Mouse (Mus musculus) liver, embryonic 15.5 days (tissue): ENCODE results near the gene Brd3. TPM values are rescaled to one million over a fixed set of nuclear protein-coding genes. Genes with fewer than 3 reads are reported as not detected.
A peak's percentile ranks its signal among the peaks of the same experiment; 100 is the strongest.

Source experiments
- ATAC-seq: fragments of 200-750 bp; cut with Nextera tagmentation; 2 replicates; pipeline ENCODE4 v1.8.0; 2017; ENCODE audit warnings: moderate number of reproducible peaks, mild to moderate bottlenecking, moderate library complexity; ENCODE audit not compliant: insufficient read depth
- H3K27ac ChIP-seq: fragments of 300-500 bp; sonication (generic); replicated peaks from 2 replicates; pipeline ENCODE4 v1.5.1; 2015; ENCODE audit warnings: mild to moderate bottlenecking, inconsistent platforms
- H3K27me3 ChIP-seq: fragments of 300-500 bp; sonication (generic); 2 replicates; pipeline ENCODE4 v1.6.1; 2015; ENCODE audit warnings: mild to moderate bottlenecking, inconsistent platforms
- H3K36me3 ChIP-seq: fragments of 300-500 bp; sonication (generic); replicated peaks from 2 replicates; pipeline ENCODE4 v1.6.1; 2015; ENCODE audit warnings: moderate library complexity, mild to moderate bottlenecking, inconsistent platforms
- H3K4me1 ChIP-seq: fragments of 300-500 bp; sonication (generic); replicated peaks from 2 replicates; pipeline ENCODE4 v1.6.1; 2015; ENCODE audit warnings: inconsistent platforms
- H3K4me2 ChIP-seq: fragments of 300-500 bp; sonication (generic); 2 replicates; pipeline ENCODE4 v1.6.1; 2015; ENCODE audit warnings: moderate library complexity, mild to moderate bottlenecking, inconsistent platforms
- H3K4me3 ChIP-seq: fragments of 300-500 bp; sonication (generic); replicated peaks from 2 replicates; pipeline ENCODE4 v1.5.1; 2015; ENCODE audit warnings: mild to moderate bottlenecking, inconsistent platforms
- H3K9ac ChIP-seq: fragments of 300-500 bp; sonication (generic); 2 replicates; pipeline ENCODE4 v1.6.1; 2015; ENCODE audit warnings: moderate library complexity, mild to moderate bottlenecking, inconsistent platforms
- H3K9me3 ChIP-seq: fragments of 300-500 bp; sonication (generic); replicated peaks from 2 replicates; pipeline ENCODE4 v1.6.1; 2016; ENCODE audit warnings: inconsistent platforms
- WGBS: fragments of 180-500 bp; shearing (Covaris S2); methylation state at CpG from one replicate; pipeline ENCODE4 v1.1.7; 2015; ENCODE audit warnings: mixed read lengths; ENCODE audit not compliant: insufficient replicate concordance; 5-methylcytosine and 5-hydroxymethylcytosine counted together
- polyA plus RNA-seq: library from polyadenylated mRNA; unstranded; fragments of >200 nt; fragmentation: Nextera tagmentation; extraction: Ambion mirVana; gene quantifications from 2 replicates; pipeline ENCODE4 v1.2.1, GENCODE M21; 2015

The Brd3 gene
- polyA plus RNA-seq, 1 experiment from 2014 or later, result 22.9 TPM

DNA sequence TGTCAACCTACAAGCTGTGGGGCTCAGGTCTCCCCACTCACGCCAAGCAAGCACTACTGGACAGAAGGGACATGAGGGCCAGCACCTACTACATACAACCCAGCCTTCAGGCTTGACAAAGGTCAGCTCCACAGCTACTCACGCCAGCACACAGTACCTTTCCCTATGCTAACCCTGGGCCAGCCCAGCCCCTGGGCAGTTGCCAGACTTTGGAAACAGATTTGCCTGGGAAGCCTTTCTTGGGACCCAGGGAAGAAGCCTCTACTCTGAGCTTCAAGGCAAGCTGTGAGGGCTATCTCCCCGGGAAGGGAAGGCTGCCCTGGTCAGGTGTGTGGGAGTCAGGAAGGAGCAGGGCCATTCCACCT is 37.5 kb downstream of the Brd3 start:
- H3K4me2 ChIP-seq, result peak overlapping the region; percentile 50
- no peaks in the 10 kb centered on the region for H3K27me3 ChIP-seq
- H3K27ac ChIP-seq, result peak overlapping the region; percentile 73
- H3K36me3 ChIP-seq, result peaks cover 38% of the 10 kb centered on the region
- ATAC-seq, result no peak
- H3K4me1 ChIP-seq, result peaks cover 79% of the 10 kb centered on the region
- peak overlapping the region; percentile 39; the same call in 1 of the 2 replicates for H3K9ac ChIP-seq
- peak overlapping the region; percentile 5; the same call in 1 of the 2 replicates for H3K4me3 ChIP-seq
- H3K9me3 ChIP-seq, result no peaks in the 10 kb centered on the region
- 34% methylated on average over 3 of the region's 3 CpGs for WGBS

- peaks cover 43% of the 10 kb centered on the region for H3K36me3 ChIP-seq
- H3K27me3 ChIP-seq, result no peaks in the 10 kb centered on the region
- H3K4me2 ChIP-seq, result peak overlapping the region; percentile 50
- WGBS, result 38% methylated on average over 4 of the region's 4 CpGs
- H3K4me3 ChIP-seq, result no peak overlapping the region; the same call in 1 of the 2 replicates
- peak overlapping the region; percentile 30; the same call in 1 of the 2 replicates for H3K9ac ChIP-seq
- H3K9me3 ChIP-seq, result no peaks in the 10 kb centered on the region
- H3K4me1 ChIP-seq, result peaks cover 79% of the 10 kb centered on the region
- H3K27ac ChIP-seq, result peak overlapping the region; percentile 73
- ATAC-seq, result no peak
These were observed 38.0 kb downstream of the Brd3 start for GRCm38 (mm10) chr2:27469292-27469990.

- no peak for ATAC-seq
- no peak overlapping the region for H3K4me3 ChIP-seq
- no peak overlapping the region for H3K9ac ChIP-seq
- H3K27ac ChIP-seq, result no peak overlapping the region
- H3K4me1 ChIP-seq, result peaks cover 23% of the 10 kb centered on the region
- H3K4me2 ChIP-seq, result no peak overlapping the region
- H3K27me3 ChIP-seq, result no peaks in the 10 kb centered on the region
- H3K36me3 ChIP-seq, result peaks cover 93% of the 10 kb centered on the region
- WGBS, result 76% methylated on average over 4 of the region's 4 CpGs
- H3K9me3 ChIP-seq, result no peaks in the 10 kb centered on the region
These were observed 44.6 kb downstream of the Brd3 start for GRCm38 (mm10) chr2:27462901-27463300.

DNA sequence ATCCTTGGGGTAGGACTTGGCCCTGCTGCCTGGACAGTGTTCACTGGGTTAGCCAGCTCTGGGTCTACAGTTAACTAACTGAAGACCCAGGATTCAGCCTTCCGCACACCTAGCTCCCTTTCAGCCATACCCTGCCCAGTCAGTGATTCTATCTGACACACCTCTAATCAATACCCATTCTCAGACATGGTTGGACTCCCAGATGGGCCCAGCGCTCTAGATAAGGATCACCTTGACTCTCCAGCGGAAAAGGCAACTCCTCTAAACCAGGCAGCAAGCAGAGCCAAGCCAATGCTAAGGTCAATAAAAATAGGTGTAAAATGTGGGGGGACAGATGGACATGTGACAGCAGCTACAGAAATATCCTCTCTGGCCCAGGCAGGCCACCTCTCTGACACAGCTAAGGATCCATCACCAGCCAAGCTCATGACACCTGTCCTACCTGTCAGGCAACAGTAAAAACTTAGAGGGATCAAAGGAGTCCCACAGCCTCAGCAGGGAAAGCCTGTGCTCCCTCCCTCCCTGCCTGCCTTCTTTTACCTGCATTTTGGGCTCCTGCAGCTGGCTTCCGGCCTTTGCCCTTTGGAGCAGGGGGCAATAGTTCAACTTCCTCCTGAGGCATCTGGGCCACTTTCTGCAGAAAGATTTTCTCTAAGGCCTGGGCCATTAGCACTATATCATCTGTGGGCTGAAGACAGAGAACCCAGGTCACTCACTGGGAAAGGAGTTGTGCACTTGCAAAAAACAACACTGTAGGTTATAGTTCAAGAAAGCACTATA is 45.4 kb downstream of the Brd3 start:
- 71% methylated on average over 4 of the region's 4 CpGs for WGBS
- no peak for ATAC-seq
- Histone ChIP-seq H3K4me1 (peaks cover 15% of the 10 kb centered on the region), H3K4me3 (no peak overlapping the region), H3K4me2 (no peak overlapping the region), H3K27me3 (no peaks in the 10 kb centered on the region), H3K9ac (no peak overlapping the region), H3K36me3 (peaks cover 97% of the 10 kb centered on the region), H3K9me3 (no peaks in the 10 kb centered on the region), H3K27ac (no peak overlapping the region)

DNA sequence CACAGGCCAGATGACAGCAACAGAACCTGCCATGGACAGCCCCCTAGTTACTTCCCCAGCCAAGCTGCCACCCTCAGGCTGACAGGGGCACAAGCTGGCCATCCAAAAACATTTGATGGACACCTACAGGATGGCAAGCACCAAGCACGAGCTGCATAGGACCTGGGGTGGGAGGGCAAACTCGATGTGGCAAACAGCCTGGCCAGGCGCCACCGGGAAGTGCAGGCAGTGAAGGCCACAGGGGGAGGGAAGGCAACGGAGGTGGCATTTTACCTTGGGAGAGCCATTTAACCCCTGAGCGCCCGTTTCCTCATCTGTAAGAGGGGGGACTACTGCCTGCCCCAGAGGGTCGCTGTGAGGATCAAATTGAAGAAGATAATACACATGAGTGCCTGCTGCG is 46.8 kb downstream of the Brd3 start:
- no peaks in the 10 kb centered on the region for H3K27me3 ChIP-seq
- H3K9ac ChIP-seq, result no peak overlapping the region
- H3K9me3 ChIP-seq, result no peaks in the 10 kb centered on the region
- WGBS, result 70% methylated on average over 9 of the region's 9 CpGs
- H3K4me3 ChIP-seq, result no peak overlapping the region
- peaks cover 7% of the 10 kb centered on the region for H3K4me1 ChIP-seq
- no peak overlapping the region for H3K4me2 ChIP-seq
- ATAC-seq, result no peak
- H3K27ac ChIP-seq, result no peak overlapping the region
- H3K36me3 ChIP-seq, result peaks cover 98% of the 10 kb centered on the region

DNA sequence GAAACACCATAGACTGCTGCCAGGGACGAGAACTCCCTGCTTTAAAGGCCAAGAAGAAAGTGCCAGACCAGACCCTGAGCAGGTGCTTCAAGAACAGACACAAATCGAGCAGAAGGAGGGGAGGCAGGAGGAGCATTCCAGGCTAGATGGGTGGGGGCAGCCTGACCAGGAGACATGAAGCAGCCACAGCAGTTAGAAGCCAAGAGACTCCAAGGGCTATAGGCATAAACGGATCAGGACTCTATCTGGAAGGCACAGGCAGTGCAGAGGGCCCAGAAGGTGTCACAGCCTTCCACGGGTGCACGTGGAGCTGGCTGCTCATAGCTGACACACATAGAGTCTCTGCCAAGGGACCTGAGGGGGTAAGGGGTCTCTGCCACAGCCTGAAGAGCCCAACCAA is 47.3 kb downstream of the Brd3 start:
- WGBS, result 73% methylated on average over 5 of the region's 5 CpGs
- no peak overlapping the region for H3K4me3 ChIP-seq
- H3K4me1 ChIP-seq, result peaks cover 7% of the 10 kb centered on the region; the same call in 1 of the 2 replicates
- no peaks in the 10 kb centered on the region for H3K9me3 ChIP-seq
- no peak overlapping the region for H3K4me2 ChIP-seq
- peaks cover 98% of the 10 kb centered on the region for H3K36me3 ChIP-seq
- no peak for ATAC-seq
- no peaks in the 10 kb centered on the region for H3K27me3 ChIP-seq
- no peak overlapping the region for H3K27ac ChIP-seq
- no peak overlapping the region for H3K9ac ChIP-seq

- H3K27me3 ChIP-seq, result no peaks in the 10 kb centered on the region
- 85% methylated on average over 7 of the region's 7 CpGs for WGBS
- no peak for ATAC-seq
- no peak overlapping the region for H3K9ac ChIP-seq
- no peak overlapping the region for H3K4me3 ChIP-seq
- no peak overlapping the region for H3K27ac ChIP-seq
- H3K9me3 ChIP-seq, result no peaks in the 10 kb centered on the region
- no peak overlapping the region for H3K4me2 ChIP-seq
- peaks cover 7% of the 10 kb centered on the region; the same call in 1 of the 2 replicates for H3K4me1 ChIP-seq
- H3K36me3 ChIP-seq, result peaks cover 100% of the 10 kb centered on the region
These were observed 47.7 kb downstream of the Brd3 start for GRCm38 (mm10) chr2:27459735-27460134.

DNA sequence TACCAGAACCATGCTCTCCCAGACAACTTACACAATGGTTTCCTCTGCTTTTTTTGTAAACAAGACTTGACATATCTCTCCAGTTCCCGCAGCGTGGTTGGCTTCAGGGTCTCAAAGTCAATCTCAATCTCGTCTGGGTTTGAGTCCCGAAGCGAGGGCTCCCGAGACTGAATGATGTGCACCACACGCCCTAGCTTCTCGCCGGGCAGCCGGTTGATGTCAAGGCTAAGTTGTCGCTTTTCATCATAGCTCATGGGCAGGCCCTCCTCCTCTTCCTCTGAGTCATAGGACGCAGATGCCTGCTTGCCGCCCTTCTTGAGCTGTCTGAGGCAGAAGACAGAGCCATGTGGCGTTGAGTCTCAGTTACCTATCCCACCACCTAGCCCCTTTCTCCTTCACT is 57.2 kb downstream of the Brd3 start:
- Histone ChIP-seq H3K27ac (no peak overlapping the region), H3K9me3 (no peaks in the 10 kb centered on the region), H3K4me1 (no peaks in the 10 kb centered on the region), H3K27me3 (no peaks in the 10 kb centered on the region), H3K4me3 (no peak overlapping the region), H3K9ac (no peak overlapping the region), H3K4me2 (no peak overlapping the region), H3K36me3 (peaks cover 99% of the 10 kb centered on the region)
- WGBS, result 81% methylated on average over 14 of the region's 14 CpGs
- no peak for ATAC-seq

- Histone ChIP-seq H3K4me1 (peaks cover 7% of the 10 kb centered on the region), H3K9me3 (no peaks in the 10 kb centered on the region), H3K27me3 (no peaks in the 10 kb centered on the region), H3K27ac (no peak overlapping the region), H3K9ac (no peak overlapping the region), H3K4me2 (no peak overlapping the region), H3K4me3 (no peak overlapping the region), H3K36me3 (peaks cover 79% of the 10 kb centered on the region)
- 85% methylated on average over 5 of the region's 5 CpGs for WGBS
- no peak for ATAC-seq
These were observed 59.7 kb downstream of the Brd3 start for GRCm38 (mm10) chr2:27447782-27448181.

GRCm38 (mm10) chr2:27446812-27447211 is 60.6 kb downstream of the Brd3 start:
- H3K9ac ChIP-seq, result no peak overlapping the region
- H3K4me2 ChIP-seq, result no peak overlapping the region
- H3K4me3 ChIP-seq, result no peak overlapping the region
- H3K36me3 ChIP-seq, result peaks cover 70% of the 10 kb centered on the region
- H3K9me3 ChIP-seq, result no peaks in the 10 kb centered on the region
- 87% methylated on average over 8 of the region's 8 CpGs for WGBS
- H3K4me1 ChIP-seq, result peaks cover 17% of the 10 kb centered on the region
- ATAC-seq, result no peak
- no peaks in the 10 kb centered on the region for H3K27me3 ChIP-seq
- no peak overlapping the region for H3K27ac ChIP-seq

DNA sequence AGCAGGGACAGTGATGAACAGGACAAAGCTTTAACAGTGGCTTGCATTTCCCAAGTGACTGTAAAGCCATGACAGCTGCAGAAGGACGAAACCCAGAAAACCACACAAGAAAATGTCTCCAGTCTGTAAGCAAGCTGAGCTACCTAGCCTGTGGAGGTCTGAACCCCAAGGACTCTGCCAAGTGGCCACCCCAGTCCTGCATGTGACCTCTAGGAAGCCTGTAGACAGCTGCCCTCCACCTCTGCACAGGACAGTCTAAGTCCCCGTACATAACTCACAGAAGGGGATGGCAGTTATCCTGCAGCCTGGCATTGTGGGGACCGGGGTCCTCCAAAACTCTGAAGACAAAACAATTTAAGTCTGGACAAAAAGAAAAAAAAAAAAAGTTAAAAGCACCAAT is 61.6 kb downstream of the Brd3 start:
- Histone ChIP-seq H3K9ac (no peak overlapping the region), H3K27ac (no peak overlapping the region), H3K4me1 (peaks cover 19% of the 10 kb centered on the region), H3K4me3 (no peak overlapping the region), H3K4me2 (no peak overlapping the region), H3K9me3 (no peaks in the 10 kb centered on the region), H3K36me3 (peaks cover 61% of the 10 kb centered on the region), H3K27me3 (no peaks in the 10 kb centered on the region)
- WGBS, result 77% methylated on average over 3 of the region's 3 CpGs
- ATAC-seq, result no peak
